Mouse (Mus musculus) limb, embryonic 10.5 days (tissue): ENCODE data around the gene Limk1. TPM values are rescaled to one million over a fixed set of nuclear protein-coding genes. Genes with fewer than 3 reads are reported as not detected.

Experiments
- DNase-seq: peaks from one replicate; pipeline ENCODE4 v3.0.0-alpha.2; 2017; ENCODE audit warnings: low spot score
- H3K27ac ChIP-seq: fragments of 300-500 bp; sonication (generic); 2 replicates; pipeline ENCODE4 v1.5.1; 2016; ENCODE audit warnings: mild to moderate bottlenecking
- H3K27me3 ChIP-seq: fragments of 300-500 bp; sonication (generic); 2 replicates; pipeline ENCODE4 v1.6.1; 2016; ENCODE audit warnings: low read depth, mild to moderate bottlenecking; ENCODE audit not compliant: poor library complexity, severe bottlenecking
- H3K36me3 ChIP-seq: fragments of 300-500 bp; sonication (generic); 2 replicates; pipeline ENCODE4 v1.6.1; 2016; ENCODE audit warnings: mild to moderate bottlenecking, moderate library complexity
- H3K4me1 ChIP-seq: fragments of 300-500 bp; sonication (generic); 2 replicates; pipeline ENCODE4 v1.6.1; 2016
- H3K4me3 ChIP-seq: fragments of 300-500 bp; sonication (generic); 2 replicates; pipeline ENCODE4 v1.5.1; 2016; ENCODE audit warnings: mild to moderate bottlenecking, moderate library complexity
- H3K9me3 ChIP-seq: fragments of 300-500 bp; sonication (generic); replicated peaks from 2 replicates; pipeline ENCODE4 v1.6.1; 2016; ENCODE audit warnings: mild to moderate bottlenecking
- WGBS: fragments of 180-500 bp; shearing (Covaris S2); methylation state at CpG from one replicate; pipeline ENCODE4 v1.1.7; 2016; 5-methylcytosine and 5-hydroxymethylcytosine counted together
- polyA plus RNA-seq: library from polyadenylated mRNA; unstranded; fragments of >200 nt; fragmentation: Nextera tagmentation; extraction: Ambion mirVana; gene quantifications from 2 replicates; pipeline ENCODE4 v1.2.1, GENCODE M21; 2016

Gene Limk1
- 4.4 and 5.3 TPM in 2 replicates for polyA plus RNA-seq

DNA sequence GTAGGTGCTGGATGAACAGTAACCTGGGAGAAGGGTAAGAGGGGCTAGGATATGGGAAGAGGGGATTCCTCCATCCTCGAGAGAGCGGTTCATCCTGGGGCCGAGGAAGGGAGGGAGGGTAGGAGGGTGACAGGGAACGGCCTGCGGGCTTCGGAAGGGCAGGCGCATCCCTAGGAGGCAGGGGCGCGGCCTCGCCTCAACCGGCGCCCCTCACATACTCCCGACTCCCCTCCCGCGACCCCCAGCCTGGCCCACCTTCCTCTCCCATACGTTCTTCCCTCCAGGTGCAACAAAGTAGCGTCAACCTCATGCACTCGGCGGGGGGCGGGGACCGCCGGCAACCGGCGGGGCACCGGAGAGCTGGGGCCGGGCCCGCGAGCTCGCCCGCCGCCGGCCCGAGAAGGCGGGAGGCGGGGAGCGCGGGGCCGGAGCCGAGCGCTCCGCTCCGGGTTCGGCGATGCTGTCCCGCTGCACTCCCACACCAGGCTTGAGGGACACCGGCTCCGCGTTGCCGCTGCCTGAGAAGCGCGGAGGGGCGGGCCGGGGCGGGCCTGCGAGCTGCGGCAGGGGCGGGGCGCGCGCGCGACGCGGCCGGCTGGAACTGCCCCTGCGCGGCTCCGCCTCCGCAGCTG lies at the start of gene Limk1:
Limk1 (minus strand) TSS at position 513 of the 632 bp plus-strand sequence.
- Histone ChIP-seq H3K4me3 (peak within 1 kb of the TSS; percentile 84), H3K9me3 (no peaks in the 10 kb centered on the region), H3K27me3 (peaks cover 19% of the 10 kb centered on the region), H3K36me3 (peaks cover 23% of the 10 kb centered on the region), H3K27ac (peak within 1 kb of the TSS; percentile 82), H3K4me1 (peaks cover 19% of the 10 kb centered on the region)
- WGBS = under 1% methylated on average over 69 of the region's 69 CpGs
- DNase-seq = no peak

DNA sequence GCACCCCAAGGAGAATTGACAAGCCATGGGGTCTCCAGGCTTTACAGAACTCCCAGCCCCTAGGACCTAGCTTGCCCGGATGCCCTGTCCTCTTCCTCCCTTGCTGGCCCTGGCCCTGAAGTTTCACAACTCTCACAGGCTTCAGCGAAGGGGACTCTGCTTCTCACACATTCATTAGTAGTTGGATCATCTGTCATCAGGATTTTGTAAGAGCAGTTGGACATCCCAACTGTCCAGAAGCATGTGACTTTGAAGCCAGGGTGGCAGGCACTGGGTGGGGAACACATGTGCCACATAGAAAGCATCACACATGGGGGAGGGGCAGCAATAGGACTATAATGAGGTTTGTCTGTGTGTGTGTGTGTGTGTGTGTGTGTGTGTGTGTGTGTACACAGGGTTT lies 46.5 kb upstream of the Limk1 start:
- Histone ChIP-seq H3K4me3 (no peak overlapping the region), H3K27me3 (no peaks in the 10 kb centered on the region), H3K9me3 (no peaks in the 10 kb centered on the region), H3K27ac (no peak overlapping the region), H3K4me1 (peaks cover 27% of the 10 kb centered on the region), H3K36me3 (no peaks in the 10 kb centered on the region)
- no peak for DNase-seq
- 92% methylated on average over 2 of the region's 2 CpGs for WGBS

DNA sequence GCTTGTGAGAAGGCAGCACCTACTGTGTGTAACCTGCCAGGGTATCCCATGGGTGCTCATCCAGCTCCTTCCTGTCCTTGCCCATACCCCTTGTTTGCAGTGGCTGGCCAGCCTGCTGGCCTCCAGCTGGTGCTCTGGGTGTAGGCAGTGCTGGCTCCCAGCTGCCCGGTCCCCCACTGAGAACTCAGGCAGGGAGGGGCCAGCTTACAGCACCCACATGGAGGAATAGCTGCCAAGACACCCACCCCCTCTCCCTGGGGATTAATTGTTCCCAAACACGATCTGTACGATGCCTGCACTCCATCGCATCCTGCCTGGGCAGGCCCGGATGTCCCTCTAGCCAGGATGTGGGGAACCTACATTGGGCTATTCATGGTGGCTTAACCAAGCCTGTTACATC lies 45.7 kb upstream of the Limk1 start:
- DNase-seq = no peak
- Histone ChIP-seq H3K4me3 (no peak overlapping the region), H3K27ac (no peak overlapping the region), H3K4me1 (peaks cover 32% of the 10 kb centered on the region), H3K27me3 (no peaks in the 10 kb centered on the region), H3K36me3 (no peaks in the 10 kb centered on the region), H3K9me3 (no peaks in the 10 kb centered on the region)
- WGBS = 83% methylated on average over 5 of the region's 5 CpGs

DNA sequence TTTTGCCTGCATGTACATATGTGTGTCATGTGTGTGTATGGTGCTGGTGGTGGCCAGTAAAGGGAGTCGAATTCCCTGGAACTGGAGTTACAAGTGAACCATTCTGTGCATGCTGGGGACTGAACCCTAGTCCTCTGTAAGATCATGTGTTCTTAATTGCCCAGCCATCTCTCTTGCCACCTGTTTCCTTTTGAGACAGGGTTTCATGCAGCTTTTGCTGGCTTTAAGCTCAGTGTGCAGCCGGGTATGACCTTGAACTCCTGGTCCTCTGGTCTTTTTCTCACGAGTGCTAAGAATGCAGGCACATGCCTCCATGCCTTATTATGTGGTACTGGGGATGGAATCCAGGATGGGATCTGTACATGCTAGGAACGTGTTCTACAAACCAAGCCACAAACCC lies 44.8 kb upstream of the Limk1 start:
- no peak overlapping the region for H3K27ac ChIP-seq
- H3K27me3 ChIP-seq = no peaks in the 10 kb centered on the region
- H3K36me3 ChIP-seq = no peaks in the 10 kb centered on the region
- peaks cover 40% of the 10 kb centered on the region for H3K4me1 ChIP-seq
- WGBS = 68% methylated on average over 4 of the region's 4 CpGs
- H3K4me3 ChIP-seq = no peak overlapping the region
- no peak for DNase-seq
- no peaks in the 10 kb centered on the region for H3K9me3 ChIP-seq

DNA sequence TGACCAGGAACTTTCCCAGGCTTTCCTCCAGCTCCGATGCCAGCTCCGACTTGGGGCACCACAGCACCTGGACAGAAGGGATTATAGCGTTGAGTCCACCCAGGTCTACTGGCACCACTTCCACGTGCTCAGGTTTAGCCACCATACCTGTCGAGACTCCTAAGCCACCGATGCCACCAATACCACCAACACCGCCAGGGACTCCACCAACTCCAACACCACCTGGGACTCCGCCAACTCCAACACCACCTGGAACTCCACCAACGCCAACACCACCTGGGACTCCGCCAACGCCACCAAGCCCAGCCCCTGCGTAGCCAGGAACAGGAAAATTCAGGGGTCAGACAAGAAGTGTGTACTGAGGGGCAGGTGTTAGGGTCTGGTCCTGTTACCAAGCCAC lies 40.7 kb upstream of the Limk1 start:
- H3K27ac ChIP-seq = peak overlapping the region; percentile 10; the same call in 1 of the 2 replicates
- no peak for DNase-seq
- no peaks in the 10 kb centered on the region for H3K27me3 ChIP-seq
- peaks cover 40% of the 10 kb centered on the region for H3K4me1 ChIP-seq
- H3K4me3 ChIP-seq = no peak overlapping the region
- no peaks in the 10 kb centered on the region for H3K36me3 ChIP-seq
- 92% methylated on average over 12 of the region's 12 CpGs for WGBS
- no peaks in the 10 kb centered on the region for H3K9me3 ChIP-seq

DNA sequence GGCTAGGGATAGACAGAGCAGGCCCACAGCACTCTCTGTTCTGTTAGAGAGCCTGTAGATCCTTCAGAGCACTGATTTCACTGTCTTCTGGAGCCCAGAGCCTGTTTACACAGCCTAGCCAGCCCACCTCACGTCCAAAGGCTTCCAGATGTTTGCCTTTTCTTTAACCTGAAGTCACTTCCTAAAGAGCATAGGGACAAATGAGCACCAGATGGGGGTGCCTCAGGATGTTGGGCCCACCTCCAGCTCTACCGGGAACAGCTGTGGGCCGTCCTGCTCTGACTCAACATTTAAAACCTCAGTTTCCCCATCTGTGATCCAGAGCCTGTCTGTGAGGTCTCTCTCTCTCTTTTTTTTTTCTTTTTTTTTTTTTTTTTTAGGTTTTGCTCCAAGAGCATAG lies 40.1 kb upstream of the Limk1 start:
- Histone ChIP-seq H3K4me3 (no peak overlapping the region), H3K27me3 (no peaks in the 10 kb centered on the region), H3K9me3 (no peaks in the 10 kb centered on the region), H3K4me1 (peaks cover 37% of the 10 kb centered on the region), H3K36me3 (no peaks in the 10 kb centered on the region), H3K27ac (peak overlapping the region; percentile 37; the same call in 1 of the 2 replicates)
- peak; percentile 63 for DNase-seq
- WGBS = 36% methylated on average over 3 of the region's 3 CpGs

DNA sequence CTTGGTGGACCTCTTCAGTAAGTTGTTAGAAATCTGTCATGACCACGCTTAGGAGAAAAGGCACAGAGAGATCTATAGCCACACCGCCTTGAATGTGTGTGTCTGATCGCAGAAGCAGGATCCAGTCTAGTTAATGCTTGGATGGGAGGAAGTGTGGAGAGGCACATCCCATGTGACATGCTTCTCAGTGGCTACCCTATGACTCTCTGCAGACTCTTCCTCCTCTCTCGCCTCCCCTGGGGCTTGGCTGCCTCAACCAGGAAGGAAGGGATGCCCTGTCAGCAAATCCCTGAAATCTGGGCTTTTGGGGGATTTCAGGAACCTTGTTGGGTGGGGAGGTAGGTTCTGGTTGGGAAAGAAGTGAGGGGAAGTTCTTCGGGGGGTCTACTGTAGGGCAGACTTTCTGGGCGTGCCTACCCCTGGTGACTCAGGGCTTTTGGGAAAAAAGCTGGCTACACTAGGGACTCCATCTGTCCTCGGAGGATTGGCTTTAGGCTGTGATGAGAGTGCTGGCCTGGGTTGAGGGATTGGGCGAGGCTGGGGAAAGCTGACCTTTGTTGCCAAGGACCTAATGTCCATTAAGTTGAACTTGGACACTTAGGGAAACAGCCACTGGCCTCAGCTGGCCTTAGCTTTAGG lies 38.7 kb upstream of the Limk1 start:
- Histone ChIP-seq H3K4me1 (peaks cover 30% of the 10 kb centered on the region), H3K27me3 (no peaks in the 10 kb centered on the region), H3K27ac (no peak overlapping the region), H3K9me3 (no peaks in the 10 kb centered on the region), H3K4me3 (no peak overlapping the region), H3K36me3 (no peaks in the 10 kb centered on the region)
- 80% methylated on average over 8 of the region's 8 CpGs for WGBS
- DNase-seq = no peak

DNA sequence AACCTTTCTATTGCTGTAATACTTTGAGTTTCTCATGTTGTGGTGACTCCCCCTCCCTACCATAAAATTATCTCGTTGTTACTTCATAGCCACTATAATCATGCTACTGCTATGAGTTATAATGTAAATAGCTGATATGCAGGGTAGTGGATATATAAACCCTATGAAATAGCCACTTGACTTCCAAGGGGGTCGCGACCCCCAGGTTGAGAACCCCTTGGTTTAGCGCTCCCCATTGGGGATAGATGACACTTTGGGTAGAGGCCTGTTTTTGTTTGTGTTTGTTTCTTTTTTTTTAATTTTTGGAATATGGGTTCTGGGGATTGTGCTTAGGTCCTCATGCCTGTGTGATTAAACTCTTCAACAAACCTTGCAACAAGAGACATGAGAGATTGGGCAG lies 36.9 kb upstream of the Limk1 start:
- no peak overlapping the region for H3K27ac ChIP-seq
- H3K4me3 ChIP-seq = no peak overlapping the region
- 69% methylated on average over 4 of the region's 4 CpGs for WGBS
- no peaks in the 10 kb centered on the region for H3K27me3 ChIP-seq
- H3K36me3 ChIP-seq = no peaks in the 10 kb centered on the region
- no peak for DNase-seq
- H3K9me3 ChIP-seq = no peaks in the 10 kb centered on the region
- peaks cover 27% of the 10 kb centered on the region for H3K4me1 ChIP-seq

DNA sequence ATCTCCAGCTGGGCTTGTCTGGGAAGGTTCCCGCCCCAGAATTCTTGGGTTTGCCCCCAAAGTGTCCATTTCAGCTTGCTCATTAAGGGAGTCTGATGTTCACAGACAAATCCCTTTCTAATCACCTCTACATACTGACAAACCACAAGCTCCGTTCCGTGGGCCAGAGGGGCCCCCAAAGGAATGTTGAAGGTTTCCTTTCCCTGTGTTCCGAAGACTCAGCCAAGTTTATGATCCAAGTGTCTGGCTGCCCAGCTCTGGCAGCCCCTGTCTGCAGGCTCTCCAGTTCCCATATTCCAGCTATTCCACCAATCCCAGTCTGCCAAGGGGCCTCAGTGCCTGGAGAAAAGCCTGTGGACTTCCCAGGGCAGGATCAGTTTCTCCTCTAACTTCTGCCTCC lies 31.7 kb upstream of the Limk1 start:
- no peaks in the 10 kb centered on the region for H3K36me3 ChIP-seq
- H3K27me3 ChIP-seq = no peaks in the 10 kb centered on the region
- H3K9me3 ChIP-seq = no peaks in the 10 kb centered on the region
- no peak overlapping the region for H3K27ac ChIP-seq
- WGBS = 68% methylated on average over 4 of the region's 4 CpGs
- H3K4me1 ChIP-seq = no peaks in the 10 kb centered on the region
- no peak for DNase-seq
- no peak overlapping the region for H3K4me3 ChIP-seq

DNA sequence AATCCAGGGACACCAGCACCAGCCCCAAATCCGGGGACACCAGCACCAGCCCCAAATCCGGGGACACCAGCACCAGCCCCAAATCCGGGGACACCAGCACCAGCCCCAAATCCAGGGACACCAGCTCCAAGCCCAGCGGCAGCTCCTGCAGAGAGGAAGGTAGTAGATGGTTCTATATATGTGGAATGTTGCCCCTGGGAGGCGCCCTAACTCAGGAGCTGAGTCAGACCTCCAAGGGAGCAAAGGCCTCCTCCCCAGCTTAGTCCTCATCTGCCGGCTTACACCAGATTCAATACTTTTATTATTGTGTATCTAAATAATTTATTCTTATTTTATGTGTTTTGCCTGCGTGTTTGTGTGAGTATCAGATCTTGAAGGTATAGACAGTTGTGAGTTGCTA lies 22.7 kb upstream of the Limk1 start:
- Histone ChIP-seq H3K4me1 (peaks cover 5% of the 10 kb centered on the region; the same call in 1 of the 2 replicates), H3K36me3 (no peaks in the 10 kb centered on the region), H3K27ac (no peak overlapping the region), H3K27me3 (peaks cover 10% of the 10 kb centered on the region; the same call in 1 of the 2 replicates), H3K4me3 (no peak overlapping the region), H3K9me3 (no peaks in the 10 kb centered on the region)
- WGBS = 70% methylated on average over 7 of the region's 7 CpGs
- DNase-seq = no peak

DNA sequence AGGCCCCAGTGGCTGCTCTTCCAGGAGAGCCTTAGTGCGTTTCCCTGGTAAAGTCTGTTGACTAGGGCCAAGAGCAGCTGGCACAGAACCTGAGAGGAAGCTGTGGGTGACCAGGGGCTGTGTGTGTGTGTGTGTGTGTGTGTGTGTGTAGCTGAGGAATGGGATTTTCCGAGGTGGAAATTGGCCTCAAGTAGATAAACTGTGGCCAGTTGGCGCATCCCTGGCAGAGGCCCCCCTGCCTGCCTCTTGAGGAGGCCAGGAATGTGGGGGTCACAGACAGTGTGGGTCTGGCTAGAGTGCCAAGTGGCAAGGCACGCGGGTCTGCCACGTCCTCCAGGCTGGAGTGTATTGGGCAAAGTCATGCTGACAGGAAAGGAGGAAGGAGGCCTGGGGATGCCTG lies 20.9 kb upstream of the Limk1 start:
- no peaks in the 10 kb centered on the region for H3K36me3 ChIP-seq
- no peak overlapping the region for H3K4me3 ChIP-seq
- H3K27me3 ChIP-seq = peaks cover 10% of the 10 kb centered on the region; the same call in 1 of the 2 replicates
- peaks cover 5% of the 10 kb centered on the region; the same call in 1 of the 2 replicates for H3K4me1 ChIP-seq
- DNase-seq = no peak
- no peaks in the 10 kb centered on the region for H3K9me3 ChIP-seq
- WGBS = 69% methylated on average over 6 of the region's 6 CpGs
- H3K27ac ChIP-seq = no peak overlapping the region

DNA sequence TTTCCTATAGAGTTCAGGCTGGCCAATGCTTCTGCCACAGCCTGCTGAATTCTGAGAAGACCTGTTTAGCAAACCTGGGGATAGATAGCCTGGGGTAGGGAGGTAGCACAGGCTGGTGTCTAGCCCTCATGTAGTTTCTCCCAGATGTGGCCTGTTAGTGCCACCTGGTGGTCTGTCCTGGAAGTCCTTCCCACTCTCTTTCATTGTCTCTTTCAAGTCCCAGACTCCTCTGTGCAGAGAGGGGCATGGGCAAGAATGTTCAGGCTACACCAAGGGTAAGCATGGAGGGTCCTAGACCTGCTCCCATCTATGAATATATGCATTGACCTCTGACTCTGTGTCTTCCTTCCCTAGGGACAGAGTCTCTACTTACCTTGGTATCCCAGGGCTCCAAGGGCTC lies 15.8 kb upstream of the Limk1 start:
- H3K36me3 ChIP-seq = no peaks in the 10 kb centered on the region
- H3K27ac ChIP-seq = no peak overlapping the region
- no peak overlapping the region for H3K4me3 ChIP-seq
- H3K9me3 ChIP-seq = no peaks in the 10 kb centered on the region
- H3K4me1 ChIP-seq = peaks cover under 1% of the 10 kb centered on the region; the same call in 1 of the 2 replicates
- H3K27me3 ChIP-seq = peaks cover 10% of the 10 kb centered on the region; the same call in 1 of the 2 replicates
- DNase-seq = peak; percentile 84

DNA sequence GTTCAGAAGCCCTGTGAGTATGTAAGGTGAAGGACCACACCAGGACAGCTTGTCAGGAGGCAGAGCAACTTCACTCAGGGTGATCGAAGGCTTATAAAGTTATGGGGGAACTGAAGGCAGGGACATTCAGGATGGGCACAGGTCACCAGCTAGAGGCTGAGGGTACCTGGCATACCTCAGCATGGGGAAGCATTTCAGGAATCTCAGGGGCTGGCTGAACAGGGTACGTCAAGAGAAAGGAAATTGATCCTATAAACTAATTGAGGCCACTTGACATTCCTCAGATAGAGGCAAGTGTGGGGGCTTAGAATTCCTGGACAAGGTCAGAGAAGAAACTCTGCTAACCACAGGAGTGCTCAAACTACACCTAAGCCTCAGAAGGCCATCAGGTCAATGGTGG lies 7.1 kb upstream of the Limk1 start:
- no peaks in the 10 kb centered on the region for H3K4me1 ChIP-seq
- H3K27me3 ChIP-seq = no peaks in the 10 kb centered on the region; the same call in 1 of the 2 replicates
- DNase-seq = no peak
- no peaks in the 10 kb centered on the region for H3K9me3 ChIP-seq
- no peak overlapping the region for H3K27ac ChIP-seq
- no peak overlapping the region for H3K4me3 ChIP-seq
- WGBS = 53% methylated on average over 2 of the region's 2 CpGs
- H3K36me3 ChIP-seq = no peaks in the 10 kb centered on the region
